Mouse (Mus musculus): ENCODE data around the gene Gm8369.
"Not testable (repeated sequence)": the region's sequence is repeated elsewhere in the genome, so short reads cannot be mapped to it uniquely, and the experiment has no call there.

Gene Gm8369

DNA sequence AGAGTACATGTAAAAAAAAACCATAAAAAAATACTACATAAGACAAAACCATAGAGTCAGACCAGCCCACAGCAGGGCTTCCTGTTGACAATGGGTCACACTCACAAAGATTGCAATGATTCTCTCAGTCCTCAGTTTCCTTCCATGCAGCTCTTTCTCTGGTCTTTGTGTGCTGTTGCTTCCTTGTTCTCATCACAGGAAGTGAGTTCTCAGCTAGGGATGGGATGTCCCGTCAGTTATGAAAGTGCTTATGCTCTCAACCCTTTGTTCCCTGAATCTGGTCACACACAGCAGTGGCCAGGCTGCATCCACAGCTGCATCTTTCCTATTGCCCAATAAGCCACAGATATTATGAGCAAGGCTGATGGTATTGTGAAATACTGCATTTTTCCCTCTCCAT lies 27.7 kb downstream of the Gm8369 start:
- no peak for DNase-seq (ENCODE audit: low spot score in 2 of 2)

GRCm38 (mm10) chr19:11516246-11516645 lies 30.5 kb downstream of the Gm8369 start, which contains the start of gene Ms4a6b:
TSS of gene Ms4a6b (plus strand) at chr19:11516512.
- no peak for DNase-seq (ENCODE audit: low spot score in 2 of 2)

- DNase-seq (ENCODE audit: low spot score in 2 of 2), result no peak
These were observed 31.1 kb downstream of the Gm8369 start for GRCm38 (mm10) chr19:11516845-11517244.

DNA sequence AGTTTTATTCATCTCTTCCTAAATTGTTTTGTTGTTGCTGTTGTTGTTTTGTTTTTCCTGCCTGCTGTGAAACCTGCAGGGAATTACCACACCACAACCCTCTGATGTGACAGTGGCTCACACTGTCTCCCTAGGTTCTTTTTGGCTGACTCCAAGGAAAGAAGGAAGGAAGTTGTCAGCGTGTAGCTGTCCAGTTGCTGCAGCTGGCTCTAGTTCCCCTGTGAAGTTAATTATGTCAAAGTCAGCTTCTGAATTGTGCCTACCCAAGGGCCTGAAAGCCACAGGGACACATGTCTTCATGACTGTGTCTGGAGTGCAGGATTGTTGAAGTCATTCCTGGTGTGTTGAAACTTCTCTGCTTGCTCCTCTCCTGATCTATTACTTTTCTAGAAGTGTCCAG lies 31.6 kb downstream of the Gm8369 start:
- not testable (repeated sequence) for DNase-seq (ENCODE audit: low spot score in 2 of 2)

DNA sequence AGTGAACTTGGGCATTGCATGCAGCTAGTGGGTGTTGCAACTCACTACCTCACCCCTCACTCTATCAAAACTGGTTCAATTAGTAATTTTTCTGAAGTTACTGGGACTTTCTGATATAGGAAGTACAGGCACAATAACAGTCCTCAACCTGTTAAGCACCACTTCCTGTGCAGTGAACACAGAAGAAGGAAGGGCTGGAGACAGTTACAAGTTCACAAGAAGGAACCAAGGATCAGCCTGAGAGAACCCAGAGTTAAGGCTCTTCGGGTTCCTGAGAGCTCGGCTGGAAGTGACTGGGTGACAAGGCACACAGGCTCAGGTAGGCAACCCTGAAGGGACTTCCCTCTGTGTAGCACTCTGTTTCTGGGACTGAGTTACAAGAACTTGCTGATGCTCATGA lies 32.6 kb downstream of the Gm8369 start:
- not testable (repeated sequence) for DNase-seq (ENCODE audit: low spot score in 2 of 2)

GRCm38 (mm10) chr19:11520146-11520545 lies 34.4 kb downstream of the Gm8369 start:
- no peak for DNase-seq (ENCODE audit: low spot score in 2 of 2)

- DNase-seq (ENCODE audit: low spot score in 2 of 2), result no peak
These were observed 47.7 kb downstream of the Gm8369 start for GRCm38 (mm10) chr19:11533421-11533820.

GRCm38 (mm10) chr19:11533888-11534445 lies 48.2 kb downstream of the Gm8369 start:
- DNase-seq (ENCODE audit: low spot score in 2 of 2), result no peak

DNA sequence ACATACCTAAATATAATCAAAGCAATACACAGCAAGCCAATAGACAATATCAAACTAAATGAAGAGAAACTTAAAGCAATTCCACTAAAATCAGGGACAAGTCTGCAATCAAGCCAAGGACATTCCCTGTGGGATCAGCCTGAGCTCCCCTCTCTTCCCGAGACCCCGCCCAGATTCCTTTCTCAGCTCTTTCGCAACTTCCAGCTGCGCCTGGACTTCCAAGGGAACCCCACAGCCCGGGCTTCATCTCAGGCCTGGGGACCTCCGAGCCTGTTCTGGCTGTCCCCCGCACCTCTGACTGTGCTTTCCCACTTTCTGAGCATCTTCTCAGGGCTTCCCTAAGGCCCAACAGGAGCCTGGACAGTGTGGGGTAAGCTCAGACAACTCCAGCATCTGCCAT lies 50.9 kb downstream of the Gm8369 start, which contains the start of gene Ms4a4d:
TSS of gene Ms4a4d (plus strand) at position 209 of the 400 bp plus-strand sequence.
- DNase-seq (ENCODE audit: low spot score in 2 of 2), result no peak

- no peak for DNase-seq (ENCODE audit: low spot score in 2 of 2)
These were observed 51.6 kb downstream of the Gm8369 start for GRCm38 (mm10) chr19:11537336-11537735.

GRCm38 (mm10) chr19:11540166-11540821 lies 54.6 kb downstream of the Gm8369 start:
- DNase-seq (ENCODE audit: low spot score in 2 of 2), result not testable (repeated sequence)

DNA sequence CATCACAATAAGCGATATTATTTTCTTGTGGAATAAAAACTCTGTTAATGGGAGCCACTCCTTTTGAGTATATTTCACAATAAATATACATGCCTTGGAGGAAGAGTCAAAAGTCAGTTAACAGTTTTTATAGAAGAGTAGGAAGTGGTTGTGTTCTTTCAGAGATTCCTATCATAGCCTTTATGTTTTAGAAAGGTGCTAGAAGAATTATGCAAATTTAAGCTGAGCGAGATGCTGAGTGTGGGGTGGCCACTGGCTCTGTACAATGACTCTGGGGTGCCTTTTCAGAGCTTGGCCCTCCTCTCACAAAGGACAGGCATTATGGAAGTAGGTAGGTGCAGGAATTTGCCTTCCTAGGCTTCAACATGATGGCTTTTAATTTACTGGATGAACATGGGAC lies 58.6 kb downstream of the Gm8369 start:
- not testable (repeated sequence) for DNase-seq (ENCODE audit: low spot score in 2 of 2)

- DNase-seq (ENCODE audit: low spot score in 2 of 2), result no peak
These were observed 62.2 kb downstream of the Gm8369 start for GRCm38 (mm10) chr19:11547911-11548310.

GRCm38 (mm10) chr19:11554726-11555125 lies 69.0 kb downstream of the Gm8369 start:
- no peak for DNase-seq (ENCODE audit: low spot score in 2 of 2)

DNA sequence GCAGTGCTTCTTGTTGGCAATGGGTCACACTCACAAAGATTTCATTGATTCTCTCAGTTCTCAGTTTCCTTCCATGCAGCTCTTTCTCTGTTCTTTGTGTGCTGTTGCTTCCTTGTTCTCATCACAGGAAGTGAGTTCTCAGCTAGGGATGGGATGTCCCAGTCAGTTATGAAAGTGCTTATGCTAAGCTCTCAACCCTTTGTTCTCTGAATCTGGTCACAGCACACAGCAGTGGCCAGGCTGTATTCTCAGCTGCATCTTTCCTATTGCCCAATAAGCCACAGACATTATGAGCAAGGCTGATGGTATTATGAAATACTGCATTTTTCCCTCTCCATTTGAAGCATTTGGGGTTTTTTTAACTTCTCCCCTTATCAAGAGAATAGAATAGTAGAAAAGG lies 73.8 kb downstream of the Gm8369 start:
- DNase-seq (ENCODE audit: low spot score in 2 of 2), result not testable (repeated sequence)

Data from cerebellum, postnatal 4 days (tissue).